Mouse (Mus musculus) MEL (cell line): ENCODE measurements around the gene Romo1. TPM values are rescaled to one million over a fixed set of nuclear protein-coding genes. Genes with fewer than 3 reads are reported as not detected.
A peak's percentile ranks its signal among the peaks of the same experiment; 100 is the strongest.
"Not testable (repeated sequence)": the region's sequence is repeated elsewhere in the genome, so short reads cannot be mapped to it uniquely, and the experiment has no call there.

ENCODE experiments used
- DNase-seq: peaks from one replicate; pipeline ENCODE4 v3.0.0; 2011; ENCODE audit warnings: low read depth, low spot score
- H3K27ac ChIP-seq: 2 replicates; pipeline ENCODE4 v1.5.1; 2012; ENCODE audit warnings: low read depth, mild to moderate bottlenecking, control low read depth, low read length, moderate library complexity; ENCODE audit not compliant: control insufficient read depth
- H3K27me3 ChIP-seq, 2 experiments: fragments of 150-350 bp in 1 of 2; sonication (generic) in 1 of 2; 2 replicates each; pipeline ENCODE4 v1.6.1; 2012; ENCODE audit warnings: low read length in 2 of 2, mild to moderate bottlenecking in 2 of 2, improper control_type of control experiment in 1 of 2, moderate library complexity in 1 of 2; ENCODE audit not compliant: insufficient read depth in 2 of 2, control insufficient read depth in 1 of 2
- H3K36me3 ChIP-seq, 2 experiments: 2 replicates each; pipeline ENCODE4 v1.6.1; 2012 to 2014; ENCODE audit warnings: low read length in 2 of 2, improper control_type of control experiment in 1 of 2, inconsistent platforms in 1 of 2, mild to moderate bottlenecking in 1 of 2; ENCODE audit not compliant: insufficient read depth in 2 of 2, control insufficient read depth in 1 of 2
- H3K4me1 ChIP-seq, 2 experiments: fragments of 150-350 bp in 1 of 2; sonication (generic) in 1 of 2; 2 replicates each; pipeline ENCODE4 v1.6.1; 2012; ENCODE audit warnings: low read length in 2 of 2, improper control_type of control experiment in 1 of 2, mild to moderate bottlenecking in 1 of 2; ENCODE audit not compliant: insufficient read depth in 2 of 2, control insufficient read depth in 1 of 2
- H3K4me3 ChIP-seq, 2 experiments: fragments of 150-350 bp in 1 of 2; sonication (generic) in 1 of 2; 2 replicates each; pipeline ENCODE4 v1.5.1; 2012; ENCODE audit warnings: low read depth in 2 of 2, low read length in 2 of 2, mild to moderate bottlenecking in 2 of 2, moderate library complexity in 2 of 2, control low read depth in 1 of 2, improper control_type of control experiment in 1 of 2; ENCODE audit not compliant: control insufficient read depth in 1 of 2, insufficient read depth in 1 of 2
- H3K79me2 ChIP-seq: 2 replicates; pipeline ENCODE4 v1.6.1; 2012; ENCODE audit warnings: mild to moderate bottlenecking, low read length, moderate library complexity; ENCODE audit not compliant: control insufficient read depth, poor library complexity, insufficient read depth
- H3K9ac ChIP-seq: 2 replicates; pipeline ENCODE4 v1.6.1; 2012; ENCODE audit warnings: low read depth, mild to moderate bottlenecking, control low read depth, low read length, moderate library complexity; ENCODE audit not compliant: control insufficient read depth, poor library complexity, severe bottlenecking
- H3K9me3 ChIP-seq: fragments of 150-350 bp; sonication (generic); replicated peaks from 2 replicates; pipeline ENCODE4 v1.6.1; 2012; ENCODE audit warnings: mild to moderate bottlenecking, low read length, improper control_type of control experiment, moderate library complexity; ENCODE audit not compliant: insufficient read depth
- CHD1 ChIP-seq: IDR thresholded peaks from 2 replicates; pipeline ENCODE4 v1.6.1; 2012; ENCODE audit warnings: low read depth, mild to moderate bottlenecking, inconsistent platforms, low read length, improper control_type of control experiment
- EP300 ChIP-seq, 2 experiments: IDR thresholded peaks; 2 replicates each; pipeline ENCODE4 v1.6.1; 2011; ENCODE audit warnings: improper control_type of control experiment in 2 of 2, low read length in 2 of 2, low read depth in 1 of 2, mild to moderate bottlenecking in 1 of 2
- ETS1 ChIP-seq: IDR thresholded peaks from 2 replicates; pipeline ENCODE4 v1.6.1; 2012; ENCODE audit warnings: low read depth, mild to moderate bottlenecking, inconsistent platforms, low read length, improper control_type of control experiment, moderate library complexity
- KAT2A ChIP-seq: conservative IDR thresholded peaks from 2 replicates; pipeline ENCODE4 v1.6.1; 2012; ENCODE audit warnings: low read depth, low read length, improper control_type of control experiment, inconsistent platforms
- MAX ChIP-seq: IDR thresholded peaks from 2 replicates; pipeline ENCODE4 v1.6.1; 2011; ENCODE audit warnings: low read length, improper control_type of control experiment
- MAZ ChIP-seq: IDR thresholded peaks from 2 replicates; pipeline ENCODE4 v1.6.1; 2012; ENCODE audit warnings: low read depth, mild to moderate bottlenecking, inconsistent platforms, low read length, improper control_type of control experiment
- MEF2A ChIP-seq: IDR thresholded peaks from 2 replicates; pipeline ENCODE4 v1.6.1; 2014; ENCODE audit warnings: low read depth, mild to moderate bottlenecking, inconsistent platforms, low read length, improper control_type of control experiment; ENCODE audit not compliant: poor library complexity, insufficient replicate concordance, severe bottlenecking; ENCODE audit errors: extremely low read depth
- MXI1 ChIP-seq: IDR thresholded peaks from 2 replicates; pipeline ENCODE4 v1.6.1; 2011; ENCODE audit warnings: mild to moderate bottlenecking, low read depth, low read length, improper control_type of control experiment
- MYC ChIP-seq: IDR thresholded peaks from 2 replicates; pipeline ENCODE4 v1.6.1; 2011; ENCODE audit warnings: low read depth, mild to moderate bottlenecking, low read length, improper control_type of control experiment, moderate library complexity
- NELFE ChIP-seq: IDR thresholded peaks from 2 replicates; pipeline ENCODE4 v1.6.1; 2011; ENCODE audit warnings: low read depth, low read length, improper control_type of control experiment
- POLR2A ChIP-seq, 2 experiments: IDR thresholded peaks; 2 replicates each; pipeline ENCODE4 v1.6.1; 2011 to 2012; ENCODE audit warnings: low read length in 2 of 2, mild to moderate bottlenecking in 2 of 2, control low read depth in 1 of 2, improper control_type of control experiment in 1 of 2, low read depth in 1 of 2, moderate library complexity in 1 of 2; ENCODE audit not compliant: control insufficient read depth in 1 of 2, insufficient read depth in 1 of 2, poor library complexity in 1 of 2
- POLR2AphosphoS2 ChIP-seq: IDR thresholded peaks from 2 replicates; pipeline ENCODE4 v1.6.1; 2011; ENCODE audit warnings: low read length, improper control_type of control experiment
- POLR2AphosphoS5 ChIP-seq: IDR thresholded peaks from 2 replicates; pipeline ENCODE4 v1.6.1; 2012; ENCODE audit warnings: low read depth, borderline replicate concordance, mild to moderate bottlenecking, inconsistent platforms, low read length, moderate library complexity, mixed read lengths
- RCOR1 ChIP-seq: IDR thresholded peaks from 2 replicates; pipeline ENCODE4 v1.6.1; 2012; ENCODE audit warnings: low read depth, mild to moderate bottlenecking, inconsistent platforms, low read length, improper control_type of control experiment
- TAL1 ChIP-seq: IDR thresholded peaks from 2 replicates; pipeline ENCODE4 v1.6.1; 2012; ENCODE audit warnings: mild to moderate bottlenecking, inconsistent platforms, low read length, moderate library complexity, mixed read lengths
- TCF12 ChIP-seq: IDR thresholded peaks from 2 replicates; pipeline ENCODE4 v1.6.1; 2014; ENCODE audit warnings: low read depth, mild to moderate bottlenecking, inconsistent platforms, low read length, improper control_type of control experiment, moderate library complexity
- UBTF ChIP-seq: IDR thresholded peaks from 2 replicates; pipeline ENCODE4 v1.6.1; 2012; ENCODE audit warnings: low read depth, mild to moderate bottlenecking, inconsistent platforms, low read length, improper control_type of control experiment, moderate library complexity, borderline replicate concordance; ENCODE audit not compliant: insufficient read depth
- USF1 ChIP-seq: IDR thresholded peaks from 2 replicates; pipeline ENCODE4 v1.6.1; 2014; ENCODE audit warnings: low read depth, mild to moderate bottlenecking, inconsistent platforms, low read length, improper control_type of control experiment, moderate library complexity
- USF2 ChIP-seq, 2 experiments: IDR thresholded peaks; 2 replicates each; pipeline ENCODE4 v1.6.1; 2011 to 2012; ENCODE audit warnings: improper control_type of control experiment in 2 of 2, low read length in 2 of 2, borderline replicate concordance in 1 of 2, inconsistent platforms in 1 of 2, low read depth in 1 of 2, mild to moderate bottlenecking in 1 of 2; ENCODE audit not compliant: insufficient read depth in 1 of 2
- ZC3H11A ChIP-seq: IDR thresholded peaks from 2 replicates; pipeline ENCODE4 v1.6.1; 2012; ENCODE audit warnings: low read depth, mild to moderate bottlenecking, inconsistent platforms, low read length, improper control_type of control experiment
- ZKSCAN1 ChIP-seq: IDR thresholded peaks from 2 replicates; pipeline ENCODE4 v1.6.1; 2012; ENCODE audit warnings: low read depth, mild to moderate bottlenecking, inconsistent platforms, low read length, improper control_type of control experiment, moderate library complexity
- ZMIZ1 ChIP-seq: IDR thresholded peaks from 2 replicates; pipeline ENCODE4 v1.6.1; 2012; ENCODE audit warnings: low read depth, mild to moderate bottlenecking, inconsistent platforms, low read length, improper control_type of control experiment, moderate library complexity
- ZNF384 ChIP-seq: IDR thresholded peaks from 2 replicates; pipeline ENCODE4 v1.6.1; 2012; ENCODE audit warnings: low read depth, mild to moderate bottlenecking, inconsistent platforms, low read length, improper control_type of control experiment
- polyA plus RNA-seq, 2 experiments: library from polyadenylated mRNA; stranded (reverse) in 1 of 2; unstranded in 1 of 2; fragments of >175 nt in 1 of 2; fragments of >200 nt in 1 of 2; gene quantifications; 2 replicates each; pipeline versions ENCODE4 v1.2.1 to v1.2.4; 2012; ENCODE audit warnings: low replicate concordance in 2 of 2, low read depth in 1 of 2; ENCODE audit not compliant: insufficient read length in 2 of 2, insufficient read depth in 1 of 2, missing spikeins in 1 of 2
- total RNA-seq: library from RNA; depleted of rRNA; stranded (reverse); fragments of 300-350 nt; gene quantifications from 2 replicates; pipeline ENCODE4 v1.2.3, GENCODE M21; 2012

Romo1 gene
- total and polyA plus RNA-seq, 3 experiments, result 392 to 554 TPM; not detected in 1

- Histone ChIP-seq H3K4me1 (peaks cover 9 to 16% of the 10 kb centered on the region in 2 experiments), H3K79me2 (peaks cover 43% of the 10 kb centered on the region), H3K27ac (peak overlapping the region; percentile 41), H3K4me3 (peak overlapping the region; percentile 66 to 95), H3K36me3 (peaks cover 3 to 28% of the 10 kb centered on the region in 2 experiments; a peak in 3 of 4 replicates), H3K9ac (peak overlapping the region; percentile 61)
- not testable (repeated sequence) for H3K9me3 ChIP-seq, DNase-seq, H3K27me3 ChIP-seq
- TF ChIP-seq POLR2A (IDR thresholded peaks at IDR 0.05; ENCODE audit: control insufficient read depth in 1 of 2, insufficient read depth in 1 of 2, low read depth in 1 of 2, low read length in 2 of 2, poor library complexity in 1 of 2) (0 out of 4 replicates have a peak, but pooled peaks of 1 of the 2 experiments have one; percentile 47), NELFE (0 out of 2 replicates have a peak, but pooled peaks have one; percentile 10), ZNF384 (peak; percentile 75)
These were observed 31.8 kb upstream of the Romo1 start for GRCm38 (mm10) chr2:156112080-156112423.

- Histone ChIP-seq H3K79me2 (no peaks in the 10 kb centered on the region), H3K4me1 (no peaks in the 10 kb centered on the region), H3K27me3 (no peaks in the 10 kb centered on the region), H3K9ac (no peak overlapping the region), H3K27ac (no peak overlapping the region), H3K9me3 (no peaks in the 10 kb centered on the region), H3K4me3 (no peak overlapping the region), H3K36me3 (no peaks in the 10 kb centered on the region)
- no peak for DNase-seq
- TF ChIP-seq ZKSCAN1, result no peak
- no peak for TF ChIP-seq MAZ
- TF ChIP-seq UBTF, result no peak
- TF ChIP-seq MXI1, result no peak
- no peak for TF ChIP-seq ZC3H11A
These were observed 24.3 kb upstream of the Romo1 start for GRCm38 (mm10) chr2:156119566-156119965.

- Histone ChIP-seq H3K27me3 (no peaks in the 10 kb centered on the region), H3K4me1 (no peaks in the 10 kb centered on the region), H3K36me3 (peaks cover 0 to 2% of the 10 kb centered on the region in 2 experiments; a peak in 2 of 4 replicates), H3K79me2 (no peaks in the 10 kb centered on the region), H3K9me3 (no peaks in the 10 kb centered on the region), H3K27ac (no peak overlapping the region), H3K4me3 (no peak overlapping the region), H3K9ac (no peak overlapping the region)
- TF ChIP-seq KAT2A (no peak), EP300 (IDR thresholded peaks at IDR 0.05; ENCODE audit: low read depth in 1 of 2, low read length in 2 of 2) (no peak), TAL1 (no peak), MXI1 (no peak), MEF2A (no peak), USF2 (IDR thresholded peaks at IDR 0.05; ENCODE audit: borderline replicate concordance in 1 of 2, insufficient read depth in 1 of 2, low read depth in 1 of 2, low read length in 2 of 2) (no peak), ZMIZ1 (no peak), USF1 (no peak), ETS1 (no peak), ZC3H11A (no peak), NELFE (no peak), CHD1 (no peak), MAX (no peak), MYC (no peak), POLR2AphosphoS5 (no peak), TCF12 (no peak), RCOR1 (no peak), POLR2AphosphoS2 (no peak), POLR2A (IDR thresholded peaks at IDR 0.05; ENCODE audit: control insufficient read depth in 1 of 2, insufficient read depth in 1 of 2, low read depth in 1 of 2, low read length in 2 of 2, poor library complexity in 1 of 2) (no peak)
- no peak for DNase-seq
These were observed 20.1 kb upstream of the Romo1 start for GRCm38 (mm10) chr2:156123731-156124130.
